Mouse (Mus musculus) adrenal gland, postnatal 14 days (tissue): Measurements from ENCODE around the gene Rif1. TPM values are rescaled to one million over a fixed set of nuclear protein-coding genes. Genes with fewer than 3 reads are reported as not detected.
"Not testable (repeated sequence)": the region's sequence is repeated elsewhere in the genome, so short reads cannot be mapped to it uniquely, and the experiment has no call there.

ENCODE experiments used
- DNase-seq: peaks from one replicate; pipeline ENCODE4 v3.0.0; 2021; ENCODE audit warnings: mixed read lengths
- total RNA-seq: library from RNA; stranded (reverse); gene quantifications from 2 replicates; pipeline ENCODE4 v1.2.3, GENCODE M21; 2021

The Rif1 gene
- total RNA-seq, 1 experiment from 2014 or later, result 34.8 TPM

DNA sequence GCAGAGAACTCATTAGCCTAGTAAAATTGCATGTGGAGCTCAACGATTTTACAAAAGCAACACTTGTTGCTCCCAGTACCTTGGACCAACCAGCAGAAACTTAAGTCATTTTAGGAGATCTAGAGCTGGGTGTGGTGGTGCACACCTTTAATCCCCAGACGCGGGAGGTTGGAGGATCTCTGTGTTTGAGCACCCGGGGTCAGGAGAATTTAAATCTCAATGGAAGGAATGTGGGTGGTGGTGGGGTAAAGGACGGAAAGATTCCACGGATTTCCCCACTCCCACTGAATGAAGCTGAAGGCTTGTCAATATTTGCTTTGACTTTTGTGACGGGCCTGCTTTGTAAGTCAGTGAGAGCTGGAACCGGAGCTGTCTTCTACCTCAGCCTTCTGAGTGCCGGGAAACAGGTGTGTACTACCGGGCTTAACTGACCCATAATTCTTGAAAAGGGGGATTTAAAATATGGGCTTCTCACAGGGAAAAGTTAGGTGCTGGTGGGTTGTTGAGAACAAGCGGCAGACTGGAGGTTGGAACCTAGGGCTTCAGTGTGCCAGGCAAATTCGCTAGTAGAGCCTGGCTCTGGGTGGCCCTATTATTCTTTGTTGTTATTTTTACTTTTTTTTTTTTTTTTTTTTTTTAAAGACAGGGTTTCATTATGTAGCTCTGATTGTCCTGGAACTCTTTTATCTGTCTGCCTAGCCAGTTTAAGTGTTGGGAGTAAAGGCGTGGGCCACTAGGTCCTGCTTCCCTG lies 1.2 kb upstream of the Rif1 start:
- DNase-seq, result no peak

DNA sequence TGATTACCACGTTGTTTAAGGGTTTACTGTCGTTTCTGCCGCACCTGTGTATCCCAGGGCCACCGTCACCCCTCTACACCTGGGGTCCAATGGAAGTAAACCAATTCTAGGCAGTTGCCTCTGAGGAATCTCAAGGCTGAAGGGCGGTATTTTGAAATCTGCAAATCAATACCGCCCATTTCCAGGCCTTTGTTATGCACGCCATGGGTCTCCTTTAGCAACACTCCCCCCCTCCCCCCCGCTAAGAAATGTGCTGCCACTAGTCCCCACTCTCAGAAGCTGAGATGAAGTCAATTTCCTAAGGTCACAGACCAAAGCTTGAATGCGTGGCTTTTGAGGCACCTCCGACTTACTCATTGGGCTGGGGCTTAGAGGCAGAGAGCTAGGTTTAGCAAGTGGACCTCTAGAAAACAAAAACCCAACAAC lies 554 bp upstream of the Rif1 start:
- no peak for DNase-seq

DNA sequence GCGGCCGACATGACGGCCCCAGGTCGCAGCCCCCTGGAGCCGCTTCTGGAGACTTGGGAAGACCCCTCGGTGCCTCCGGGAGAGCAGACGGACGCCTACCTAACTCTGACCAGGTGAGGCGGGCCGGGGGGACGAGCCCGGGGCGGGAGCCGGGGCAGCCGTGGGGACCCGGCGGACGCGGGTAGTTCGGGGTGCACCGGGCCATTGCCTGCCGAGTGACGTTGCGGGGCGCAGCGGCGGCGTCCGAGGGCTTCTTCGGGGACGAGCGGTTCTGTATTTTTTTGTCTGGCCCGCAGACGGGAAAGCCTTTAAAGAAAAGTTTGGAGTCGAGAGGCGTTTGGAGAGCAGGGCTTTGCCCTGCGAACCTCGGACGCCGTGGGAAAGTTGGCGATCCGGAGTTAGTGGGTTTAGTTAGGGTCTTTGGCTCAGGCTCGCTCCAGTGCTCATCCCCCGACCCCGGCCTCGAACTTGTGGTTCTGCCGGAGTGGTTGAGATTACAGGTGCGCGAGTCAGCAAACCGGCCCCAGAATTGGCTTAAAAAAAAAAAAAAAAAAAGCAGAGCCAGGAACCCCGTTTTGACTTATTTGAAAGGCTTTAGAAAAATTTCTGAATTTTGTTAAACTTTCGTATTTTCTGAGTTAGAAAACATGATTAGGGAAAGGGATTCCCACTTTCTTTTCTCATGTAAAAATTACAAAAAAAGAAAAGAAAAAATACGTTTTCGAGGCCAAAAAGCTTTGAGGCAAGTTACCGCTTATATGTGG lies 691 bp downstream of the Rif1 start:
- peak; percentile 54 for DNase-seq

DNA sequence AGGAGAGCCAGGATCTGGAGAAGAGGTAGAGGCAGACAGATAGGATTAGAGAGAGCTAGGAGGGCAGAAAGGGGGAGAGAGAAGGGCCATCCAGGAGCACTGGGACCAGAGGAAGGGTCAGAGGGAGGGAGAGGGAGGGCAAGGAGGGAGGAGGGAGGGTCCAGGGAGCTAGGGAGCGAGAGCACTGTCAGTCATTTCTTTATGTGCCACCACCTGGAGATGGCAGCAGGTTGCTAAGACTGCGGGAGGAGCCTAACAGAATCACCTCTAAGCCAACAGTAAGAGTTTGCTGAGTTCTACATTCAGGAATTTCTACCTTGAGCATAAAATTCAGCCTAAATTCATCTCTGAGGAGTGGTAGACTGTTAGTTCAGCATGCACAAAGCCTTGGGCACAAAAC lies 6.0 kb downstream of the Rif1 start:
- no peak for DNase-seq

DNA sequence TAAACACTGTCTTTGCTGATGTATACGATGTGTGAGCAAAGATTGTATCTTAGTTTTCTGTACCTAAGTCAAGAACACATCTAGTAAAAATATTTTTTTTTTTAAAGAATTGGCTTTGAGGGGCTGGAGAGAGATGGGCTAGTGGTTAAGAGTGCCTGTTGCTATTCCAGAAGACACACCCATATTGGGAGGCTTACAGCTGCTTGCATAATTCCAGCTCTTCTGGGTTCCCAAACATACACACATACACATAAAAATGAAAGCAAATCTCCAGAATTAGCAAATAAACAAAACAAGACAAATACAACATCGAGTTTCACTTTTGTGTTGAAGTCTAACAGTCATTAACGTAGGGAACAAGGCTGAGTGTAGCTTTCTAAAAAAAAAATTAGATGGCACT lies 11.4 kb downstream of the Rif1 start:
- DNase-seq, result no peak

DNA sequence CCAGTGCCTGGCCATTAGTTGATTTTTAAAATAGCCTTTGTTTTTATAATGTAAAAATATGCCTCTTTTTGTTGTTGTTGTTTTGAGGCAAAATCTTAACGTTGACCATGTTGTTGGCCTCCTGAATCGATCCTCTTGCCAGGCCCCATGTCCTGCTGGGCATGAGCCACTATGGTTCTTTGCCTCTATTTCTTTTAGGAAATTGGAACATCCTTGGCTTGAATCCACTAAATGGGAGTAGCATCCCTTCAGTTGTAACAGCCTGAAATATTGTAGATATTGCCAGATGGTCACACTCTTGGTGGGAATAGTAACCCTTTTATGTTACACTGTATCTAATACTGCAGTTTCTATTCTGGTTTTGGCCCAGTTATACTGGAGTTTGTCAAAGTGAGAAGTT lies 11.9 kb downstream of the Rif1 start:
- no peak for DNase-seq

DNA sequence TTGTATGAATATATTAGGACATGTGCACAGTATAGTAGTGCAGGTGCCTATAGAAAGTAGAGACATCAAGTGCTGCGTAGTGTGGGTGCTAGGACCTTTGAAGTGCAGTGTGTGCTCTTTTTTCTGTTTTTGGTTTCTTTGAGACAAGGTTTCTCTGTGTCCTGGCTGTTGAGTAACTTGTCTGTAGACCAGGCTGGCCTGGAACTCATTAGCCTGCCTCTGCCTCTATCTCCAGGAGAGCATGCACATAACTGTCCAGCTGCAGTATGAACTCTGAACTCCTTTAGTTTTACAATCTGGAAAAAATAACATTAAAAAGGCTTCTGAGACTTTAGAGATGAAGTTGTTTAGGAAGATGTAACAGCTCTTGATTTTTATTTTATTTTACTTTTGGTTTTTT lies 41.5 kb downstream of the Rif1 start:
- DNase-seq, result no peak

DNA sequence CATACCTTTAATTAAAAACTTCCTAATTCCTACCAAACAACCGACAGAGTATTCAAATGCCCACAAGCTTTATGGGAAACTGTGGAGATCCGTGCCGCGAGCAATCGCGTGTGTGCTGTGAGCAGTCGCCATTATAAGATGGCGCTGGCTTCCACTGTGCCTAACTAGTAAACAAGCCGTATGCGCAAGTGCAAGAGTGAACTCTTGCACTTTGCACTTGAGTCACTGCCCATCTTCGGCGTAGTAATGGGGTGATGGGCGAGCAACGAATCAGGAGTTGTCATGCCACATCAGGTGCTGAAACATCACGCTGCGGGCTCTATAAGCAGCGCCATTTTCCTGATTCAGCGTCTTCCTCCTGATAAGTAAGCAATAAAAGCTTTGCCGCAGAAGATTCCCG lies 58.7 kb downstream of the Rif1 start:
- DNase-seq, result not testable (repeated sequence)

DNA sequence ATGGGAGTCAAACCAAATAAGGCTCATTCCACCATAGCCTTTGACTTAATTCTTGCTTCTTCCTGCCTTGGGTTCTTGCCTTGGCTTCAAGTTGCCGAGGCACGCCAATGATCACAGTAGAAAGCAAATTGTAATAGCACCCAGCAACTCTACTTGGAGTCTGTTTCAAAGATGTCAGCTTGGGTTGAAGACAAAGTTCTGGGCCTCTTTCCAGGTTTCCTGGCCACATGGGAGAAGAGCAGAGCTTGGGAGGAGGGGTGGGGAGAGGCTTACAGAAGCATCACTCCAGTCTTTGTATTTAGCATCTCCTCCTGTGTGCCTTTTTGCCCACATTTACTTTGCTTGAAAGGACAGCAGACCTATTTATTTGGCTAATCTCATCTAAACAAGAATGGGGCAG lies 60.7 kb downstream of the Rif1 start:
- peak; percentile 50 for DNase-seq

DNA sequence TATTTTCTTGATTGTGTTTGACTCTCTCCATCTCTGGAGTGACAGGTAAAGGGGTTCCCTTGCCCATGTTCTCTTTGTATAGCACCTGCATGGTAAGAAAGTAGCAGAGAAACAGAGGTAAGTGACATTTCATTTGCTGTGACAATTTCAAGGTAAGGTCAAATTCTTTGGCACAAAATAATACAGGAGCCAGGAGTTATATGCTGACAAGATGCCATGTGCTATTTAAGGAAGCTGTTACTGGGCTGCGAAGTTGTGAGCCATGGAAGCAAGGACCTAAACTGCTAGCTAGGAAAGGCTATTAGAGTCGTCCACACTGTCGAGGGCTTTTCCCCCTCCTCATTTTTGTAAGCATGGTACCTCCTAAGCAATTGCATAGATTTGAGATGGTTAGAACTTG lies 80.4 kb downstream of the Rif1 start:
- DNase-seq, result no peak

DNA sequence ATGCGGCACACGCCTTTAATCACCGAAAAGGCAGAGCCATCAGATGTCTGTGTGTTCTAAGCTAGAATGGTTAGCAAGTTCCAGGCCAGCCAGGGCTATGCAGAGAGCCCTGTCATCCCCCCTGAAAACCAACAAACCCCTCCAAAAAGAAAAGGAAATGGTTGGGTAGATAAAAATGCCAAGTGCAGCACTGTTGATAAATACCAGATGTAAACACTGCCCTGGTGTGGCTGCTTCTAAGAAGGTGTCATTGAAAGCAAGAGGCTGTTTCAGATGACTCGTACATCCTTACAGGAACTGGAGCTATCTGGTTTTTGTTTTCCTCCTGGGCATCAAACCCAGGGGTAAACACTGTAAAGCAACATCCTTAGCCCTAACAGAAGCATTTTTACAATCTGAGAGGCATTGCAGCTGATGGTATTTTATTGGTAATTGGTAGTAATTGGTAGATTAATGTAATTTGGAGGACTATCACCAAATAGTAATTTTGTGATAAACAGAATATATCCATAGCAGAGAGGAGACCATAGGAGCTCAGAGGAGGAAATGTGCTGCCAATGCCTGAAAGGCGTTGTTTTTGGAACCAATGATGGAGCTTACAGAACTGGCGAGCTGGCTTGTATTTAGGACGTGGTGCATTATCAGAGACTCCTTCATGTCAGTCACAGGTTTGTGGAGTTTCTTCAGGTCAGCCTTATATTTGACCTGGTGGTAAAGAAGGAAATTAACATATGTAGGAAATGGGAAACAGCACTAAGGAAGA lies 96.8 kb downstream of the Rif1 start:
- DNase-seq, result no peak

Other genes starting within 250 kb of the Rif1 start
- 15.7 and 18.7 TPM in 2 replicates for gene Rbm43, start 137.7 kb upstream of the Rif1 start, total RNA-seq
- gene Nmi, start 99.3 kb upstream of the Rif1 start, total RNA-seq, result 11.3 and 12.7 TPM in 2 replicates
- 0.98 and 4.7 TPM in 2 replicates for gene Tnfaip6, start 34.8 kb upstream of the Rif1 start, total RNA-seq